Mouse (Mus musculus) megakaryocyte, embryonic 14.5 days (primary cell): ENCODE results near the gene Sept9.

Experiments
- FLI1 ChIP-seq: IDR thresholded peaks from 2 replicates; pipeline ENCODE4 v1.6.1; 2012; ENCODE audit warnings: low read length, inconsistent platforms, mixed read lengths
- GATA1 ChIP-seq: IDR thresholded peaks from 3 replicates; pipeline ENCODE4 v1.6.1; 2012; ENCODE audit warnings: mixed read lengths, low read length, inconsistent platforms, borderline replicate concordance

GRCm38 (mm10) chr11:117278113-117278512 is 78.7 kb downstream of the Sept9 start:
- TF ChIP-seq FLI1, result no peak
- TF ChIP-seq GATA1, result no peak
